Mouse (Mus musculus): ENCODE measurements around the gene Agpat1.

GRCm38 (mm10) chr17:34640778-34641601, 36.9 kb downstream of the Agpat1 start:
- TF ChIP-seq GATA1 (IDR thresholded peaks at IDR 0.05; ENCODE audit: borderline replicate concordance, low read length) = no peak
- no peak for TF ChIP-seq FLI1 (IDR thresholded peaks at IDR 0.05; ENCODE audit: low read length)

Measured in megakaryocyte, embryonic 14.5 days (primary cell).